Mouse (Mus musculus): ENCODE measurements at regions not wholly inside any gene's neighbourhood (a gene's known extent, or its start where the extent isn't known, plus 50 kb on each side); places are given as distances from the start of the nearest gene placed in this dataset.

DNA sequence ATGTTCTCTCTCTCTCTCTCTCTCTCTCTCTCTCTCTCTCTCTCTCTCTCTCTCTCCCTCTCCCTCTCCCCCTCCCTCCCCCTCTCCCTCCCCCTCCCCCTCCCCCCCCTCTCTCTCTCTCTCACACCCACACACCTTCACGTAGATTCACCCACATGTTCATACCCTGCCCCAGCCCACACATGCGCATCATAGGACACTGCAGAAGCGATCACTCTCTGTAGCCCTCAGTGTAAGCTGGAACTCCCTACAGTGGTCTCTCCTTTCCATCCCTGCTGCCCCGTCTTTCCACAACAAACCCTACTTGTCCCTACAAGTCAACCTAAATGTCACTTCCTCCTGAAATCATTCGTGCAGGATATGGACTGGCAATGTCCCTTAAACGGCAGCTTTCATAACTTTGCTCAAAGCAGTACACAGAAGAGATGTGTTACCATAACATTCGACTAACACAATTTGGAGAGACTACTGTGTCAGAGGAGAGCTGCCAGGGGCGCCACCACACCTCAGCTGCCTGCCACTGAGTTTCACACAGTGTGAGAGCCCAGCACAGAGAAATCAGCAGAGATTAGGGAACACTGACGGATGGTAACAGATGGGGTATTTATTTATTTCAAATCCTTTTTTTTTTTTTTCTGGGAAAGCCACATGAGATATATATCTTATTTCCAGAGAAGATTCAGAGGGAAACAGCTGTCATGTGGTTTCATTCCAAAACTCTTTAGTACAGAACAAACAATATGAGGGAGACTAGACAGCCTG is 103.6 kb upstream of the Tyw5 start:
- dilution Hi-C loops (cut with MboI; ENCODE audit: extremely low pct_ligation_motif_present, extremely low pct_unique_long_range_greater_than_20kb, low sequenced_read_pairs), result no loop called here
- in situ Hi-C loops (cut with MboI; ENCODE audit: low pct_ligation_motif_present, low pct_unique_long_range_greater_than_20kb, low sequenced_read_pairs), result no loop called here
- Histone ChIP-seq H3K4me1 (ENCODE audit: control insufficient read depth in 1 of 2, insufficient read depth in 2 of 2) (no peaks in the 10 kb centered on the region), H3K9me3 (replicated peaks; ENCODE audit: low read length) (no peaks in the 10 kb centered on the region), H3K9ac (ENCODE audit: insufficient read depth, low read depth) (no peak overlapping the region), H3K4me3 (replicated peaks in 1 of 3; ENCODE audit: low read depth in 2 of 3, low read length in 2 of 3, poor library complexity in 1 of 3) (no peak overlapping the region), H3K36me3 (replicated peaks in 1 of 2; ENCODE audit: control insufficient read depth in 1 of 2, insufficient read depth in 1 of 2, low read length in 1 of 2) (no peaks in the 10 kb centered on the region), H3K4me2 (ENCODE audit: insufficient read depth, low read depth, poor library complexity, severe bottlenecking) (no peak overlapping the region), H3K27ac (ENCODE audit: insufficient read depth, low read depth) (no peak overlapping the region), H3K79me2 (replicated peaks; ENCODE audit: control insufficient read depth, extremely low read depth, insufficient read depth, poor library complexity, severe bottlenecking) (no peaks in the 10 kb centered on the region), H3K27me3 (replicated peaks) (no peaks in the 10 kb centered on the region)
- DNase-seq (ENCODE audit: extremely low read depth), result no peak
- TF ChIP-seq USF2 (conservative IDR thresholded peaks at IDR 0.05; ENCODE audit: low read depth, low read length), result no peak
- no peak for TF ChIP-seq ZKSCAN1 (IDR thresholded peaks at IDR 0.05; ENCODE audit: borderline replicate concordance, low read depth, low read length)
- no peak for TF ChIP-seq SMC3 (IDR thresholded peaks at IDR 0.05; ENCODE audit: low read depth, low read length)
- TF ChIP-seq EP300 (IDR thresholded peaks at IDR 0.05; ENCODE audit: low read length), result no peak
- TF ChIP-seq JUND (conservative IDR thresholded peaks at IDR 0.05; ENCODE audit: low read depth, low read length), result no peak
- no peak for TF ChIP-seq TCF12 (IDR thresholded peaks at IDR 0.05; ENCODE audit: low read depth, low read length)
- TF ChIP-seq GABPA (IDR thresholded peaks at IDR 0.05; ENCODE audit: insufficient replicate concordance, low read depth, low read length), result no peak

- H3K79me2 ChIP-seq (replicated peaks; ENCODE audit: control insufficient read depth, extremely low read depth, insufficient read depth, poor library complexity, severe bottlenecking), result no peaks in the 10 kb centered on the region
- no peaks in the 10 kb centered on the region for H3K27me3 ChIP-seq (replicated peaks)
- in situ Hi-C loops (cut with MboI; ENCODE audit: low pct_ligation_motif_present, low pct_unique_long_range_greater_than_20kb, low sequenced_read_pairs) (no loop called here), dilution Hi-C loops (cut with MboI; ENCODE audit: extremely low pct_ligation_motif_present, extremely low pct_unique_long_range_greater_than_20kb, low sequenced_read_pairs) (no loop called here)
- H3K36me3 ChIP-seq (replicated peaks in 1 of 2; ENCODE audit: control insufficient read depth in 1 of 2, insufficient read depth in 1 of 2, low read length in 1 of 2), result no peaks in the 10 kb centered on the region
- DNase-seq (ENCODE audit: extremely low read depth), result peak; percentile 6
- no peaks in the 10 kb centered on the region for H3K9me3 ChIP-seq (replicated peaks; ENCODE audit: low read length)
- TF ChIP-seq SMC3 (IDR thresholded peaks at IDR 0.05; ENCODE audit: low read depth, low read length) (peak; percentile 59), ZC3H11A (IDR thresholded peaks at IDR 0.05; ENCODE audit: low read depth, low read length) (no peak), E2F4 (IDR thresholded peaks at IDR 0.05; ENCODE audit: insufficient replicate concordance, low read depth, low read length) (no peak), RAD21 (IDR thresholded peaks at IDR 0.05; ENCODE audit: low read depth, low read length) (peak; percentile 52), CTCF (conservative IDR thresholded peaks at IDR 0.05 in 1 of 2, IDR thresholded peaks at IDR 0.05 in 1 of 2; ENCODE audit: low read depth in 2 of 2, low read length in 2 of 2) (peak in 1 of 2 experiments; percentile 55; a peak in 2 of 4 replicates)
- no peak overlapping the region for H3K4me2 ChIP-seq (ENCODE audit: insufficient read depth, low read depth, poor library complexity, severe bottlenecking)
- H3K4me1 ChIP-seq (ENCODE audit: control insufficient read depth in 1 of 2, insufficient read depth in 2 of 2), result no peaks in the 10 kb centered on the region
- H3K9ac ChIP-seq (ENCODE audit: insufficient read depth, low read depth), result no peak overlapping the region
- H3K27ac ChIP-seq (ENCODE audit: insufficient read depth, low read depth), result no peak overlapping the region
- no peak overlapping the region for H3K4me3 ChIP-seq (replicated peaks in 1 of 3; ENCODE audit: low read depth in 2 of 3, low read length in 2 of 3, poor library complexity in 1 of 3)
Observed at GRCm38 (mm10) chr1:57511902-57512301, 105.0 kb upstream of the Tyw5 start.

GRCm38 (mm10) chr1:57512516-57512915 is 105.6 kb upstream of the Tyw5 start:
- Histone ChIP-seq H3K79me2 (replicated peaks; ENCODE audit: control insufficient read depth, extremely low read depth, insufficient read depth, poor library complexity, severe bottlenecking) (no peaks in the 10 kb centered on the region), H3K9ac (ENCODE audit: insufficient read depth, low read depth) (no peak overlapping the region), H3K27ac (ENCODE audit: insufficient read depth, low read depth) (no peak overlapping the region), H3K9me3 (replicated peaks; ENCODE audit: low read length) (no peaks in the 10 kb centered on the region), H3K36me3 (replicated peaks in 1 of 2; ENCODE audit: control insufficient read depth in 1 of 2, insufficient read depth in 1 of 2, low read length in 1 of 2) (no peaks in the 10 kb centered on the region), H3K4me3 (replicated peaks in 1 of 3; ENCODE audit: low read depth in 2 of 3, low read length in 2 of 3, poor library complexity in 1 of 3) (no peak overlapping the region), H3K4me2 (ENCODE audit: insufficient read depth, low read depth, poor library complexity, severe bottlenecking) (no peak overlapping the region), H3K4me1 (ENCODE audit: control insufficient read depth in 1 of 2, insufficient read depth in 2 of 2) (no peaks in the 10 kb centered on the region), H3K27me3 (replicated peaks) (no peaks in the 10 kb centered on the region)
- TF ChIP-seq ZNF384 (IDR thresholded peaks at IDR 0.05; ENCODE audit: low read depth, low read length), result no peak
- no peak for TF ChIP-seq USF1 (IDR thresholded peaks at IDR 0.05; ENCODE audit: low read depth, low read length)
- no peak for TF ChIP-seq TBP (conservative IDR thresholded peaks at IDR 0.05; ENCODE audit: low read depth, low read length)
- TF ChIP-seq RAD21 (IDR thresholded peaks at IDR 0.05; ENCODE audit: low read depth, low read length), result no peak
- TF ChIP-seq E2F4 (IDR thresholded peaks at IDR 0.05; ENCODE audit: insufficient replicate concordance, low read depth, low read length), result no peak
- TF ChIP-seq NRF1 (IDR thresholded peaks at IDR 0.05; ENCODE audit: low read depth, low read length), result no peak
- no peak for TF ChIP-seq TCF12 (IDR thresholded peaks at IDR 0.05; ENCODE audit: low read depth, low read length)
- TF ChIP-seq ELF1 (IDR thresholded peaks at IDR 0.05; ENCODE audit: low read depth, low read length), result no peak
- TF ChIP-seq IRF4 (IDR thresholded peaks at IDR 0.05; ENCODE audit: low read depth, low read length), result no peak
- no peak for TF ChIP-seq MEF2A (IDR thresholded peaks at IDR 0.05; ENCODE audit: borderline replicate concordance, low read depth, low read length)
- TF ChIP-seq SIN3A (IDR thresholded peaks at IDR 0.05; ENCODE audit: low read length), result no peak
- TF ChIP-seq MXI1 (IDR thresholded peaks at IDR 0.05; ENCODE audit: low read depth, low read length), result no peak
- TF ChIP-seq PAX5 (IDR thresholded peaks at IDR 0.05; ENCODE audit: low read length), result no peak
- no peak for TF ChIP-seq RCOR1 (conservative IDR thresholded peaks at IDR 0.05; ENCODE audit: low read depth, low read length)
- no peak for TF ChIP-seq NELFE (IDR thresholded peaks at IDR 0.05; ENCODE audit: low read depth, low read length)
- no peak for DNase-seq (ENCODE audit: extremely low read depth)
- in situ Hi-C loops (cut with MboI; ENCODE audit: low pct_ligation_motif_present, low pct_unique_long_range_greater_than_20kb, low sequenced_read_pairs) (no loop called here), dilution Hi-C loops (cut with MboI; ENCODE audit: extremely low pct_ligation_motif_present, extremely low pct_unique_long_range_greater_than_20kb, low sequenced_read_pairs) (no loop called here)

All from CH12.LX (cell line).